Mouse (Mus musculus) stomach, embryonic 14.5 days (tissue): Measurements from ENCODE around the gene Hoxb6. TPM values are rescaled to one million over a fixed set of nuclear protein-coding genes. Genes with fewer than 3 reads are reported as not detected.

Source experiments
- ATAC-seq: fragments of 200-750 bp; cut with Nextera tagmentation; 2 replicates; pipeline ENCODE4 v1.8.0; 2017; ENCODE audit warnings: low read depth, moderate TSS enrichment; ENCODE audit not compliant: insufficient number of reproducible peaks, insufficient read depth, low FRiP score
- H3K27ac ChIP-seq: fragments of 300-500 bp; sonication (generic); 2 replicates; pipeline ENCODE4 v1.5.1; 2014; ENCODE audit warnings: mild to moderate bottlenecking, low read length, moderate library complexity, mixed read lengths
- H3K27me3 ChIP-seq: fragments of 300-500 bp; sonication (generic); 2 replicates; pipeline ENCODE4 v1.6.1; 2014; ENCODE audit warnings: low read length, control low read depth, mixed read lengths; ENCODE audit not compliant: control insufficient read depth, insufficient read depth
- H3K36me3 ChIP-seq: fragments of 300-500 bp; sonication (generic); 2 replicates; pipeline ENCODE4 v1.6.1; 2014; ENCODE audit warnings: mild to moderate bottlenecking, control low read depth, low read length, moderate library complexity, mixed read lengths; ENCODE audit not compliant: control insufficient read depth, insufficient read depth
- H3K4me1 ChIP-seq: fragments of 300-500 bp; sonication (generic); 2 replicates; pipeline ENCODE4 v1.6.1; 2014; ENCODE audit warnings: low read length, control low read depth, mixed read lengths; ENCODE audit not compliant: control insufficient read depth, insufficient read depth
- H3K4me2 ChIP-seq: fragments of 300-500 bp; sonication (generic); replicated peaks from 2 replicates; pipeline ENCODE4 v1.6.1; 2014; ENCODE audit warnings: low read depth, low read length, control low read depth
- H3K4me3 ChIP-seq: fragments of 300-500 bp; sonication (generic); 2 replicates; pipeline ENCODE4 v1.5.1; 2014; ENCODE audit warnings: low read depth, low read length, control low read depth
- H3K9ac ChIP-seq: fragments of 300-500 bp; sonication (generic); replicated peaks from 2 replicates; pipeline ENCODE4 v1.6.1; 2014; ENCODE audit warnings: low read depth, mild to moderate bottlenecking, control low read depth, low read length, moderate library complexity, mixed read lengths
- H3K9me3 ChIP-seq: fragments of 300-500 bp; sonication (generic); 2 replicates; pipeline ENCODE4 v1.6.1; 2016; ENCODE audit warnings: low read depth, low read length, control low read depth; ENCODE audit not compliant: control insufficient read depth
- WGBS: fragments of 180-500 bp; shearing (Covaris S2); extraction: QIAGEN DNeasy Blood & Tissue Kit; methylation state at CpG from one replicate; pipeline ENCODE4 v1.1.7; 2014; 5-methylcytosine and 5-hydroxymethylcytosine counted together
- polyA plus RNA-seq: library from polyadenylated mRNA; unstranded; fragments of >200 nt; fragmentation: Nextera tagmentation; extraction: Ambion mirVana; gene quantifications from 2 replicates; pipeline ENCODE4 v1.2.1, GENCODE M21; 2014

Gene Hoxb6
- polyA plus RNA-seq, 1 experiment from 2014 or later: 12.4 TPM

GRCm38 (mm10) chr11:96259038-96259437 lies 33.2 kb upstream of the Hoxb6 start:
- H3K27me3 ChIP-seq: peaks cover 83% of the 10 kb centered on the region
- H3K4me3 ChIP-seq: no peak overlapping the region
- no peak overlapping the region for H3K4me2 ChIP-seq
- WGBS: 5% methylated on average over 2 of the region's 2 CpGs
- H3K36me3 ChIP-seq: no peaks in the 10 kb centered on the region
- ATAC-seq: no peak
- no peaks in the 10 kb centered on the region for H3K9me3 ChIP-seq
- no peak overlapping the region for H3K9ac ChIP-seq
- no peaks in the 10 kb centered on the region for H3K4me1 ChIP-seq
- H3K27ac ChIP-seq: no peak overlapping the region

- Histone ChIP-seq H3K27ac (no peak overlapping the region), H3K36me3 (no peaks in the 10 kb centered on the region), H3K4me2 (no peak overlapping the region), H3K9ac (no peak overlapping the region), H3K27me3 (peaks cover 82% of the 10 kb centered on the region), H3K4me1 (no peaks in the 10 kb centered on the region), H3K4me3 (no peak overlapping the region), H3K9me3 (no peaks in the 10 kb centered on the region)
- 4% methylated on average over 1 of the region's 1 CpGs for WGBS
- ATAC-seq: no peak
Observed at GRCm38 (mm10) chr11:96259511-96259910, 32.8 kb upstream of the Hoxb6 start.

GRCm38 (mm10) chr11:96260310-96260970 lies 31.8 kb upstream of the Hoxb6 start:
- H3K4me1 ChIP-seq: no peaks in the 10 kb centered on the region
- no peaks in the 10 kb centered on the region for H3K36me3 ChIP-seq
- H3K27ac ChIP-seq: no peak overlapping the region
- 2% methylated on average over 23 of the region's 23 CpGs for WGBS
- peaks cover 83% of the 10 kb centered on the region for H3K27me3 ChIP-seq
- no peak overlapping the region for H3K4me3 ChIP-seq
- no peak overlapping the region for H3K9ac ChIP-seq
- no peaks in the 10 kb centered on the region for H3K9me3 ChIP-seq
- ATAC-seq: no peak
- no peak overlapping the region for H3K4me2 ChIP-seq

GRCm38 (mm10) chr11:96261323-96261890 lies 30.9 kb upstream of the Hoxb6 start:
- WGBS: 2% methylated on average over 24 of the region's 24 CpGs
- no peak for ATAC-seq
- Histone ChIP-seq H3K9ac (no peak overlapping the region), H3K4me1 (no peaks in the 10 kb centered on the region), H3K27me3 (peaks cover 84% of the 10 kb centered on the region), H3K27ac (no peak overlapping the region), H3K4me2 (no peak overlapping the region), H3K9me3 (no peaks in the 10 kb centered on the region), H3K4me3 (no peak overlapping the region), H3K36me3 (no peaks in the 10 kb centered on the region)

- no peak for ATAC-seq
- no peak overlapping the region for H3K4me3 ChIP-seq
- no peak overlapping the region for H3K27ac ChIP-seq
- peaks cover 86% of the 10 kb centered on the region for H3K27me3 ChIP-seq
- no peak overlapping the region for H3K4me2 ChIP-seq
- 6% methylated on average over 6 of the region's 6 CpGs for WGBS
- no peaks in the 10 kb centered on the region for H3K9me3 ChIP-seq
- no peaks in the 10 kb centered on the region for H3K4me1 ChIP-seq
- no peaks in the 10 kb centered on the region for H3K36me3 ChIP-seq
- H3K9ac ChIP-seq: no peak overlapping the region
Observed at GRCm38 (mm10) chr11:96262262-96262830, 29.9 kb upstream of the Hoxb6 start.

GRCm38 (mm10) chr11:96263636-96264389 lies 28.5 kb upstream of the Hoxb6 start:
- H3K4me2 ChIP-seq: no peak overlapping the region
- H3K27ac ChIP-seq: no peak overlapping the region
- no peak overlapping the region for H3K9ac ChIP-seq
- H3K36me3 ChIP-seq: no peaks in the 10 kb centered on the region
- H3K27me3 ChIP-seq: peaks cover 86% of the 10 kb centered on the region
- no peak for ATAC-seq
- no peaks in the 10 kb centered on the region for H3K4me1 ChIP-seq
- H3K4me3 ChIP-seq: no peak overlapping the region
- under 1% methylated on average over 33 of the region's 33 CpGs for WGBS
- H3K9me3 ChIP-seq: no peaks in the 10 kb centered on the region

- Histone ChIP-seq H3K27me3 (peaks cover 87% of the 10 kb centered on the region), H3K4me3 (no peak overlapping the region), H3K27ac (no peak overlapping the region), H3K9ac (no peak overlapping the region), H3K4me2 (no peak overlapping the region), H3K36me3 (no peaks in the 10 kb centered on the region), H3K9me3 (no peaks in the 10 kb centered on the region), H3K4me1 (no peaks in the 10 kb centered on the region)
- WGBS: 11% methylated on average over 8 of the region's 8 CpGs
- no peak for ATAC-seq
Observed at GRCm38 (mm10) chr11:96264390-96265020, 27.8 kb upstream of the Hoxb6 start.

GRCm38 (mm10) chr11:96265954-96266353 lies 26.3 kb upstream of the Hoxb6 start:
- WGBS: 8% methylated on average over 7 of the region's 7 CpGs
- no peak for ATAC-seq
- Histone ChIP-seq H3K36me3 (no peaks in the 10 kb centered on the region), H3K4me1 (0 out of 2 replicates have a peak, but pooled peaks cover 1% of the 10 kb centered on the region), H3K4me3 (no peak overlapping the region), H3K9me3 (no peaks in the 10 kb centered on the region), H3K4me2 (no peak overlapping the region), H3K9ac (no peak overlapping the region), H3K27ac (no peak overlapping the region), H3K27me3 (peaks cover 90% of the 10 kb centered on the region)
